Mouse (Mus musculus) midbrain, embryonic 11.5 days (tissue): ENCODE data around the gene Plppr3. TPM values are rescaled to one million over a fixed set of nuclear protein-coding genes. Genes with fewer than 3 reads are reported as not detected.

Experiments used
- ATAC-seq: fragments of 200-750 bp; cut with Nextera tagmentation; 2 replicates; pipeline ENCODE4 v1.8.0; 2017; ENCODE audit warnings: moderate TSS enrichment, moderate library complexity; ENCODE audit not compliant: low FRiP score
- DNase-seq: peaks from one replicate; pipeline ENCODE4 v3.0.0; 2015; ENCODE audit warnings: low spot score; ENCODE audit errors: missing footprints
- H3K27ac ChIP-seq: fragments of 300-500 bp; sonication (generic); 2 replicates; pipeline ENCODE4 v1.5.1; 2014; ENCODE audit warnings: low read depth, low read length
- H3K27me3 ChIP-seq: fragments of 300-500 bp; sonication (generic); 2 replicates; pipeline ENCODE4 v1.6.1; 2014; ENCODE audit warnings: mild to moderate bottlenecking, low read length, moderate library complexity, mixed read lengths; ENCODE audit not compliant: control insufficient read depth, insufficient read depth
- H3K36me3 ChIP-seq: fragments of 300-500 bp; sonication (generic); 2 replicates; pipeline ENCODE4 v1.6.1; 2014; ENCODE audit warnings: mild to moderate bottlenecking, low read length, moderate library complexity, mixed read lengths; ENCODE audit not compliant: control insufficient read depth, insufficient read depth
- H3K4me1 ChIP-seq: fragments of 300-500 bp; sonication (generic); 2 replicates; pipeline ENCODE4 v1.6.1; 2014; ENCODE audit warnings: low read length; ENCODE audit not compliant: control insufficient read depth, insufficient read depth
- H3K4me2 ChIP-seq: fragments of 300-500 bp; sonication (generic); 2 replicates; pipeline ENCODE4 v1.6.1; 2014; ENCODE audit warnings: mild to moderate bottlenecking, moderate library complexity
- H3K4me3 ChIP-seq: fragments of 300-500 bp; sonication (generic); 2 replicates; pipeline ENCODE4 v1.5.1; 2014; ENCODE audit warnings: low read depth, low read length
- H3K9ac ChIP-seq: fragments of 300-500 bp; sonication (generic); 2 replicates; pipeline ENCODE4 v1.6.1; 2014; ENCODE audit warnings: low read length
- H3K9me3 ChIP-seq: fragments of 300-500 bp; sonication (generic); 2 replicates; pipeline ENCODE4 v1.6.1; 2016; ENCODE audit warnings: low read length; ENCODE audit not compliant: control insufficient read depth
- WGBS: fragments of 180-500 bp; shearing (Covaris S2); extraction: QIAGEN DNeasy Blood & Tissue Kit; methylation state at CpG from one replicate; pipeline ENCODE4 v1.1.7; 2014; 5-methylcytosine and 5-hydroxymethylcytosine counted together
- polyA plus RNA-seq: library from polyadenylated mRNA; unstranded; fragments of >200 nt; fragmentation: Nextera tagmentation; extraction: Ambion mirVana; gene quantifications from 2 replicates; pipeline ENCODE4 v1.2.1, GENCODE M21; 2014

The Plppr3 gene
- polyA plus RNA-seq, 1 experiment from 2014 or later: 117 TPM

- Histone ChIP-seq H3K9me3 (no peaks in the 10 kb centered on the region), H3K27ac (no peak overlapping the region), H3K9ac (peak overlapping the region; percentile 14; the same call in 1 of the 2 replicates), H3K4me3 (no peak overlapping the region), H3K36me3 (peaks cover 41% of the 10 kb centered on the region), H3K4me2 (peak overlapping the region; percentile 97; the same call in 1 of the 2 replicates), H3K27me3 (no peaks in the 10 kb centered on the region), H3K4me1 (peaks cover 29% of the 10 kb centered on the region)
- DNase-seq: no peak
- ATAC-seq: no peak
- 86% methylated on average over 2 of the region's 2 CpGs for WGBS
These were observed 16.5 kb downstream of the Plppr3 start for GRCm38 (mm10) chr10:79857894-79858293.

GRCm38 (mm10) chr10:79857452-79857811 lies 17.0 kb downstream of the Plppr3 start:
- H3K9ac ChIP-seq: peak overlapping the region; percentile 100; the same call in 1 of the 2 replicates
- H3K4me1 ChIP-seq: peaks cover 34% of the 10 kb centered on the region
- H3K4me3 ChIP-seq: peak overlapping the region; percentile 100
- DNase-seq (no peak), ATAC-seq (no peak)
- peaks cover 36% of the 10 kb centered on the region for H3K36me3 ChIP-seq
- peak overlapping the region; percentile 97 for H3K4me2 ChIP-seq
- WGBS: 64% methylated on average over 4 of the region's 4 CpGs
- H3K27ac ChIP-seq: no peak overlapping the region
- H3K9me3 ChIP-seq: no peaks in the 10 kb centered on the region
- H3K27me3 ChIP-seq: no peaks in the 10 kb centered on the region

GRCm38 (mm10) chr10:79856704-79857451 lies 17.6 kb downstream of the Plppr3 start:
- peaks cover 39% of the 10 kb centered on the region for H3K4me1 ChIP-seq

GRCm38 (mm10) chr10:79856280-79856679 lies 18.2 kb downstream of the Plppr3 start:
- H3K4me2 ChIP-seq: peak overlapping the region; percentile 97
- peaks cover 31% of the 10 kb centered on the region for H3K36me3 ChIP-seq
- no peaks in the 10 kb centered on the region for H3K27me3 ChIP-seq
- H3K9ac ChIP-seq: peak overlapping the region; percentile 100
- no peak overlapping the region for H3K27ac ChIP-seq
- ATAC-seq: no peak
- DNase-seq: no peak
- no peaks in the 10 kb centered on the region for H3K9me3 ChIP-seq
- WGBS: 56% methylated on average over 6 of the region's 6 CpGs
- H3K4me3 ChIP-seq: peak overlapping the region; percentile 100
- H3K4me1 ChIP-seq: peaks cover 45% of the 10 kb centered on the region

More at GRCm38 (mm10) chr10:79856704-79857451, 17.6 kb downstream of the Plppr3 start:
- H3K27me3 ChIP-seq: no peaks in the 10 kb centered on the region
- ATAC-seq: no peak
- H3K27ac ChIP-seq: no peak overlapping the region
- H3K4me2 ChIP-seq: peak overlapping the region; percentile 97
- 73% methylated on average over 7 of the region's 7 CpGs for WGBS
- peak overlapping the region; percentile 100 for H3K4me3 ChIP-seq
- DNase-seq: no peak
- H3K9ac ChIP-seq: peak overlapping the region; percentile 100
- H3K9me3 ChIP-seq: no peaks in the 10 kb centered on the region
- peaks cover 31% of the 10 kb centered on the region for H3K36me3 ChIP-seq

GRCm38 (mm10) chr10:79855558-79856184 lies 18.8 kb downstream of the Plppr3 start:
- H3K4me2 ChIP-seq: peak overlapping the region; percentile 97
- H3K27ac ChIP-seq: no peak overlapping the region
- peaks cover 46% of the 10 kb centered on the region for H3K4me1 ChIP-seq
- H3K4me3 ChIP-seq: peak overlapping the region; percentile 100
- 6% methylated on average over 10 of the region's 10 CpGs for WGBS
- ATAC-seq: no peak
- H3K9ac ChIP-seq: peak overlapping the region; percentile 100
- peaks cover 25% of the 10 kb centered on the region for H3K36me3 ChIP-seq
- DNase-seq: no peak
- no peaks in the 10 kb centered on the region for H3K27me3 ChIP-seq
- no peaks in the 10 kb centered on the region for H3K9me3 ChIP-seq

GRCm38 (mm10) chr10:79854801-79855541 lies 19.5 kb downstream of the Plppr3 start:
- H3K4me3 ChIP-seq: peak overlapping the region; percentile 100
- H3K27me3 ChIP-seq: no peaks in the 10 kb centered on the region
- ATAC-seq (peak; percentile 59), DNase-seq (peak; percentile 98)
- no peaks in the 10 kb centered on the region for H3K9me3 ChIP-seq
- peaks cover 18% of the 10 kb centered on the region for H3K36me3 ChIP-seq
- peak overlapping the region; percentile 100 for H3K9ac ChIP-seq
- under 1% methylated on average over 82 of the region's 83 CpGs for WGBS
- peaks cover 46% of the 10 kb centered on the region for H3K4me1 ChIP-seq
- H3K4me2 ChIP-seq: peak overlapping the region; percentile 97
- H3K27ac ChIP-seq: peak overlapping the region; percentile 100

GRCm38 (mm10) chr10:79853860-79854795 lies 20.3 kb downstream of the Plppr3 start, which contains the start of gene Ptbp1:
TSS of gene Ptbp1 (plus strand) at chr10:79854427.
- under 1% methylated on average over 74 of the region's 75 CpGs for WGBS
- Histone ChIP-seq H3K4me3 (peak within 1 kb of the TSS; percentile 100), H3K36me3 (peaks cover 13% of the 10 kb centered on the region), H3K9ac (peak within 1 kb of the TSS; percentile 100), H3K9me3 (no peaks in the 10 kb centered on the region), H3K4me2 (peak within 1 kb of the TSS; percentile 97), H3K27ac (peak within 1 kb of the TSS; percentile 100), H3K4me1 (peaks cover 46% of the 10 kb centered on the region), H3K27me3 (no peaks in the 10 kb centered on the region)
- ATAC-seq: peak; percentile 94
- DNase-seq: peak; percentile 99

- Histone ChIP-seq H3K4me1 (peaks cover 46% of the 10 kb centered on the region), H3K27me3 (no peaks in the 10 kb centered on the region), H3K9me3 (no peaks in the 10 kb centered on the region), H3K36me3 (peaks cover 13% of the 10 kb centered on the region), H3K4me3 (peak overlapping the region; percentile 100), H3K4me2 (peak overlapping the region; percentile 79), H3K9ac (peak overlapping the region; percentile 84), H3K27ac (peak overlapping the region; percentile 100)
- ATAC-seq: peak; percentile 25; the same call in 1 of the 2 replicates
- WGBS: 0% methylated on average over 15 of the region's 15 CpGs
- DNase-seq: peak; percentile 97
These were observed 21.0 kb downstream of the Plppr3 start for GRCm38 (mm10) chr10:79853392-79853791.
